Mouse (Mus musculus) olfactory bulb, adult 2 months (tissue): ENCODE data around the gene Hspb8. TPM values are rescaled to one million over a fixed set of nuclear protein-coding genes. Genes with fewer than 3 reads are reported as not detected.

ENCODE experiments used
- H3K27ac ChIP-seq: fragments of 200-500 bp; 2 replicates; pipeline ENCODE4 v1.5.1; 2012; ENCODE audit warnings: low read depth, low read length; ENCODE audit not compliant: insufficient read depth
- H3K4me1 ChIP-seq: fragments of 200-500 bp; 2 replicates; pipeline ENCODE4 v1.6.1; 2012; ENCODE audit warnings: low read length; ENCODE audit not compliant: control insufficient read depth, insufficient read depth
- H3K4me3 ChIP-seq: fragments of 200-500 bp; 2 replicates; pipeline ENCODE4 v1.5.1; 2012; ENCODE audit warnings: mild to moderate bottlenecking, low read depth, low read length, moderate library complexity; ENCODE audit not compliant: insufficient read depth
- CTCF ChIP-seq: fragments of 200-500 bp; IDR thresholded peaks from 2 replicates; pipeline ENCODE4 v1.5.1; 2012; ENCODE audit warnings: low read depth, mild to moderate bottlenecking, low read length, moderate library complexity; ENCODE audit not compliant: insufficient read depth
- POLR2A ChIP-seq: fragments of 200-500 bp; IDR thresholded peaks from 2 replicates; pipeline ENCODE4 v1.6.1; 2012; ENCODE audit warnings: mild to moderate bottlenecking, low read depth, low read length, moderate library complexity; ENCODE audit not compliant: insufficient read depth
- WGBS: fragments of 180-500 bp; shearing (Covaris S2); methylation state at CpG from one replicate; pipeline ENCODE4 v1.1.7; 2018; 5-methylcytosine and 5-hydroxymethylcytosine counted together
- polyA plus RNA-seq: library from polyadenylated mRNA; stranded (reverse); fragments of >200 nt; gene quantifications from 2 replicates; pipeline ENCODE4 v1.2.4, GENCODE M21; 2012; ENCODE audit warnings: low replicate concordance; ENCODE audit not compliant: missing spikeins, insufficient read depth, insufficient read length

Hspb8 gene
- polyA plus RNA-seq, 1 experiment, result not detected

DNA sequence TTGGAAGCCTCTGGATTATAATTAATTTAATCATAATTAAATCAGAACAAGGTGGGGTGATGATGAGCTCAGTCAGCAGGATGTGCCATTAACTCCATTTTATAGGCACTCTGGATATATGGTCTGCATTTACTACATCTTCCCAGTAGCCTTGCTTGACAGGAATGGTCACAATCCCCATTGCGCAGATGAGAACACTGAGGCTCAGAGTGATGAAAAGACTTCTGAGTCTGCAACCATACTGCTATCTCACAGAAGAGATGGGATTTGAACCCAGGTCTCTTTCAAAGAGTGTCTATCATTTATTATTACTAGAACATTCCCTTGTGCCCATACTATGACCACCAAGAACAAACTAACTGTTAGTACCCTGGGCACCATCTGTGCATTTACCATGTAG is 2.5 kb downstream of the Hspb8 start:
- H3K27ac ChIP-seq, result no peak overlapping the region
- 100% methylated on average over 1 of the region's 1 CpGs for WGBS
- peaks cover 21% of the 10 kb centered on the region for H3K4me1 ChIP-seq
- H3K4me3 ChIP-seq, result no peak overlapping the region
- no peak for TF ChIP-seq POLR2A
- no peak for TF ChIP-seq CTCF

DNA sequence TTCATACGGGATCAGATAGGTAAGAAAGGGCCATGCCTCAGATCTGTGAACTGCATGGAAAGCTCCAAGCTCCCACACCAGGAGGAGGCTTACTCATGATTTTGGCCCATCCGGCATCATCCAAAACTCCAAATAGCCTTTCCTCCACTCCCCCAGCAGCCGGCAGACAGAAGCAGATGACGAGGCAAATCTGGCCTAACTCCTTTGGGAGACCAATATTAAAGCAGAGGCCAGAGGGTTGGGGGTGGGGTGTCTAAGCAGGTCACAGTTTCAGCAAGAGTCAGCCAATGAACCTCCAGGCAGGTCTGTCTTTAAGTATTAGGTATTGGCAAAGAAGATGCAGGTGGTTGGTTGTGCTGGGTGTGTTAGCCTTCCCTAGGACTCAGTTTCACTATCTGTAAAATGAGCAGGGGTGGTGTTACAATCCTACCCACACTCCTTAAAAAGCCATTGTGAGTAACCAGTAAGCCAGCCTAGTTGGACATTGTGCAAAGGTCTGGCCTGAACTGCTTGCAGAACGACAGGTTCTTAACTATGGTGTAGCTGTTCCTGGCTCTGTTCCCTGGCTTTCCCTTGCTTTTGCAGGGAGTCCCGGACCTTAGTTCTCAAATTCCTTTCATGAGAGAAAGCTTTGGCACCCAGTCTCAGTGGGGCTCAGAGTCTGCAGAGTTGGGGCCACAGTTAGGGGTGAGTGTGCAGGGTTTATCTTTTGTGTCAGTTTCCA is 3.2 kb downstream of the Hspb8 start:
- TF ChIP-seq POLR2A (no peak), CTCF (no peak)
- H3K4me1 ChIP-seq, result peaks cover 20% of the 10 kb centered on the region
- 68% methylated on average over 6 of the region's 6 CpGs for WGBS
- H3K4me3 ChIP-seq, result no peak overlapping the region
- no peak overlapping the region for H3K27ac ChIP-seq

DNA sequence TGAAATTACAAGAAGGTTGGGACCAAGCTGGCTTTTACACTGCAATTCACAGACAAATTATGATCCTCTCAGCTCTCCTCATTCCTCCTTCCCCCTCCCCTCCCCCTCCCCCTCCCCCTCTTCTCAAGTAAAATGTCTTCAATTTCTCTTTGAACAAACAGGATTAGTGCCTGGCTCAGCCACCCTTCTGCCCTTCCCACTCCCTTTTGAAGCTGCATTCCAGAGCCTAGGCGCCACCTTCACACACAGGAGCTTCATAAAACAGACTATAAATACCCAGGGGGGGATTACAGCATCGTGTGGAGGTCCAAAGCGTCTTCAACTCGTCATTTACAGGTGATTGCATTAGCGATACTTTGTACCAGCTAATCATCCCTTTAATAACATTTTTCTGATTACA is 6.5 kb downstream of the Hspb8 start:
- TF ChIP-seq POLR2A (no peak), CTCF (no peak)
- Histone ChIP-seq H3K4me3 (no peak overlapping the region), H3K27ac (no peak overlapping the region), H3K4me1 (peaks cover 8% of the 10 kb centered on the region)
- WGBS, result 38% methylated on average over 5 of the region's 5 CpGs

DNA sequence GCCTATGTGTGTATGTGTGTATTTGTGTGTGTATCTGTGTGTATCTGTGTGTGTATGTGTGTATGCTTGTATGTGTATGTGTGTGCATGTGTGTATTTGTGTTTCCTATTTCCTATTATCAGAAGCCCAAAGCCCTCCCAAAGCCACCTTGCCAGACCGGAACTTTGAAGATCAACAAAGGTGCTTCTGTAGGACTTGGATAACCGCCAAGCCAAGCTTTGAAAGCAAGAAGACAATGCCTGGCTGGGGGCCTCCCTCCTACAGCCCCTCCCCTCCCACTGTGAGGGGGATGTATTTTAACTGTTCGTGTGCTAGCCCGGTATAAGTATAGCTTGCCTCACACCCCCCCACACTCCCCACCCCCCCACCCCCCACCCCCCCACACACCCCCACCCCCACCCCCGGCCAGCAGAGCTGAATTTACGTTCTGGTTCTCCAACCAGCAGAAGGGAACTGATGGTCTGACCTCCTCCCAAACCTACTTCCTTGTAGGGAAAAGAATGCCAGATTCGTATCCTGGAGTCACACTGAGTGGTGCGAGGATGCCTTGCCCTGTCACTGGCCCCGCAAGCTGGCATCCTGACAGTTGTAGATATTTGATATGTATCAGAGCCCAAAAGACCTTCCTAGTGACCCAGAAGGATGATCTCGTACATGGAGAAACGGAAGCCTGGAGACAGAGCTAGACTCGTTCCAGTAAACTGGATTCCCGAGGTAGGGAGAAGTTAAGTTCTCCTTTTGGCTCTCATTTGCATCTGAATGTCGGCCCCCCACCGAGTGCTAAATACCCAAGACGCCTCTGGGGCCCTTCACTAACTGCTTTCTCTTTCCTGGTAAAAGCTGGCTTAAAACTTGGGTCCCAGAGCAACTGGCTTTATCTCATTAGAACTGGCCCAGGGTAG is 12.7 kb downstream of the Hspb8 start:
- WGBS, result 22% methylated on average over 16 of the region's 16 CpGs
- H3K27ac ChIP-seq, result no peak overlapping the region
- TF ChIP-seq POLR2A (no peak), CTCF (no peak)
- H3K4me1 ChIP-seq, result peaks cover 8% of the 10 kb centered on the region
- H3K4me3 ChIP-seq, result no peak overlapping the region

DNA sequence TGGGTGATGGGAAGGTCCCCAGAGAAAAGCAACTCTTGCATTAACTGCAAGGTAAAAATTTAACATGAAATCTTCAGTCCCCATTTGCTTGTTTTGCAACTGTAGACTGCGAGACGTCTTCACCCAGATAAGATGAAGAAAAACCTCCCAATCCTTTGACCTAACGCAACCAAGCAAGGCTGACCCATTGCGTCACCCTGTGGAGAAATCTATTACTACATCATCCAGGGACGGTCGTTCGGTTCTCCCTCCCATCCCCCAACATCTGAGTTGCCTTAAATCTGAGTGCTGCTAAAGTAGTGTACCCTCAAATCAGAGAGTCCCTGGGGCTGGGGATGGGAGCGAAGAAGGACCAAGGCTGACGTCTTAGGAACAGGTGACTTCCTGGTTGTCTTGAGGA is 13.7 kb downstream of the Hspb8 start:
- Histone ChIP-seq H3K27ac (no peak overlapping the region), H3K4me1 (peaks cover 8% of the 10 kb centered on the region), H3K4me3 (no peak overlapping the region)
- TF ChIP-seq POLR2A (no peak), CTCF (no peak)
- WGBS, result 82% methylated on average over 9 of the region's 9 CpGs

DNA sequence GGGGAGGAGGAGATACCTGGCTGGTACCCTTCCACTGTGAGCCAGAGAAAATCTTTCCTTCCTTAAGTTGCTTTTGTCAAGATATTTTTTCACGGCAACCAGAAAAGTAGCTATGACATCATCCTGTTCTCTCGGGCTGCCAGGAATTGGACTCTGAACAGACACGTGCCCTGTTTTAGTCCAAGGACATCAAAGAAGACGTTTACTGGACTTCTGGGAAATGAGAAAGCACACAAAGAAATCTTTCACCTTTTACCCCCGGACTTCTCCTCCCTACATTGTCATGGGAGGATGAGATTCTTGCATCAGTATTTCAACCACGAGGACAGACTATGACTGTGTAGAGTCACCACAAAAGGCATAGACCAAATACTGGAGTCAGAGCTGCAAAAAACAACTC is 14.7 kb downstream of the Hspb8 start:
- Histone ChIP-seq H3K4me3 (no peak overlapping the region), H3K27ac (no peak overlapping the region), H3K4me1 (peaks cover 8% of the 10 kb centered on the region)
- WGBS, result 35% methylated on average over 6 of the region's 6 CpGs
- TF ChIP-seq POLR2A (no peak), CTCF (no peak)

DNA sequence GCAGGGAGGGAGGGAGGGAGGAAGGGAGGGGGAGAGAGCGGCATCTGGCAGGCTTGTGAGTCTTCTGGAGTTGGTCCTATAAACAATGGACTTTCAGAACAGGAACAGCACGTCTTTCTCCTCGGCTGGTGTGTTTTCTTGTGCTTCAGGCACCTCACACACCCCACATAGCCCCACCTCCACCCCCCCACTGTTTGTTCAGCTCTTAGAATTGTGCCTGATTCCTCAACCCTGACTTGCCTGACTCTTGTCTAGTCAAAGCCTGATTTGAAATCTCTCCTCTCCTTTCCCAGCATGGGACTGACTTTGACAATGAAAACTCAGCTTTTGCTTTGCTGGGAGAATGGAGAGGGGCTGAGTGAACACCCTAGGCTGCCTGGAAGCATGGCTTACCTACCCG is 15.3 kb downstream of the Hspb8 start:
- TF ChIP-seq CTCF (no peak), POLR2A (no peak)
- Histone ChIP-seq H3K4me3 (no peak overlapping the region), H3K4me1 (peaks cover 8% of the 10 kb centered on the region), H3K27ac (no peak overlapping the region)
- 39% methylated on average over 4 of the region's 4 CpGs for WGBS

DNA sequence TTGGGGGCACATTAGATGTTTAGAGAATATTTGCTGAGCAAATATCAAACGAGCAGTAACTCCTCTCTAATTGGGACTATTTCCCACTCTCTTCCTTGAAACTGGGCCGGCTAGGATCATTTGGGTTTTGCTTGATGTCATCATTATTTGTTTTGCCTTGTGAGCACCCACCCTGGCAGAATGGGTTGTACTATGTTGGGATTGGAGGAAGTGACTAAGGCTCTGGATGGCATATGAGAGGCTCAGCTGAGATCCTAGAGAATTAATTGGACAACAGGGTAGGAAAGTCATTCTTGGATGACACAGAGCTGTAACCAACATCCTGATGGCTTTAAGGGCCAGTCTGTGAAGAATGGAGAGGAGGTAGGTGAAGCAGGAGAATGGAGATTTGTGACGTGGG is 16.2 kb downstream of the Hspb8 start:
- Histone ChIP-seq H3K4me3 (no peak overlapping the region), H3K27ac (no peak overlapping the region), H3K4me1 (peaks cover 8% of the 10 kb centered on the region)
- TF ChIP-seq POLR2A (no peak), CTCF (no peak)
- WGBS, result 62% methylated on average over 3 of the region's 3 CpGs

DNA sequence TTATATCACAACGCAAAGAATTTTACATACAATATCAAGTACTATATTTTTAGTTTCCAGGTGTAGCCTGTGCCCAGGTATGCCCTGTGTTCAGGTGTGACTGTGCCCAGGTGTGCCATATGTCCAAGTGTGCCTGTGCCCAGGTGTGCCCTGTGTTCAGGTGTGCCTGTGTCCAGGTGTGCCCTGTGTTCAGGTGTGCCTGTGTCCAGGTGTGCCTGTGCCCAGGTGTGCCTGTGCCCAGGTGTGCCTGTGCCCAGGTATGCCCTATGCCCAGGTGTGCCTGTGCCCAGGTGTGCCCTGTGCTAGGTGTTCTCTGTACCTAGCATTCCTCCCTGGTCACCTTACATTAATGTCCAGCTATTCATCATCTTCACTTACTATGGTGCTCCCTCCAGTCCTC is 16.7 kb downstream of the Hspb8 start:
- TF ChIP-seq POLR2A, result no peak
- no peak for TF ChIP-seq CTCF
- WGBS, result 93% methylated on average over 1 of the region's 1 CpGs
- H3K4me3 ChIP-seq, result no peak overlapping the region
- peaks cover 3% of the 10 kb centered on the region for H3K4me1 ChIP-seq
- H3K27ac ChIP-seq, result no peak overlapping the region
